Mouse (Mus musculus): ENCODE data around the gene Iffo2. TPM values are rescaled to one million over a fixed set of nuclear protein-coding genes. Genes with fewer than 3 reads are reported as not detected.

Gene Iffo2
- polyA plus RNA-seq, 1 experiment from 2014 or later = 2.2 TPM

DNA sequence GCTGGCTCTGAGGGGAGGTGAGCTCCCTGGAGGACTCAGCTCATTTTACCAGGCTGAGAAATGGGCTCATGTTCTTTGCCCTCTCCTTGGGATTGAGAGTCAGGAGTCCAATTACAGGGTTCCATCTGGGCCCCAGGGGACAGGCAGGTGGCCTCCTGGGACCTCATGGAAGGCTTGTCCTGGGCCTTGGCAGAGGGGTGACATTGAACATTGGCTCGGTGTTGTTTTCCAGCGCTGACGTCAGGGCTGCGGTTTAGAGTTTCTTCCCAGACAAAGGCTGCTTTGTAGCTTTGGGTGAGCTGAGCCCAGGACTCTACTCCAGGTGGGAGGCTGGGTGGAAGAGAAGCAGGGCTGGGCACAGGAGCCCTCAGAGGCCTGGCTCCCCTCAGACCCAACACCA is 57.4 kb downstream of the Iffo2 start:
- Histone ChIP-seq H3K27ac (ENCODE audit: low read depth, low read length) (no peak overlapping the region), H3K4me2 (no peak overlapping the region), H3K9me3 (ENCODE audit: control insufficient read depth, low read length) (no peaks in the 10 kb centered on the region), H3K36me3 (ENCODE audit: control insufficient read depth, insufficient read depth, low read length) (no peaks in the 10 kb centered on the region), H3K9ac (ENCODE audit: low read depth, low read length) (no peak overlapping the region), H3K4me3 (ENCODE audit: low read depth, low read length) (no peak overlapping the region), H3K4me1 (replicated peaks; ENCODE audit: control insufficient read depth, insufficient read depth, low read length) (peaks cover 36% of the 10 kb centered on the region), H3K27me3 (replicated peaks; ENCODE audit: control insufficient read depth, insufficient read depth, low read length) (no peaks in the 10 kb centered on the region)
- no peak for ATAC-seq (replicated peaks; ENCODE audit: low FRiP score)
- DNase-seq (ENCODE audit: low spot score) = no peak
- 90% methylated on average over 4 of the region's 4 CpGs for WGBS

DNA sequence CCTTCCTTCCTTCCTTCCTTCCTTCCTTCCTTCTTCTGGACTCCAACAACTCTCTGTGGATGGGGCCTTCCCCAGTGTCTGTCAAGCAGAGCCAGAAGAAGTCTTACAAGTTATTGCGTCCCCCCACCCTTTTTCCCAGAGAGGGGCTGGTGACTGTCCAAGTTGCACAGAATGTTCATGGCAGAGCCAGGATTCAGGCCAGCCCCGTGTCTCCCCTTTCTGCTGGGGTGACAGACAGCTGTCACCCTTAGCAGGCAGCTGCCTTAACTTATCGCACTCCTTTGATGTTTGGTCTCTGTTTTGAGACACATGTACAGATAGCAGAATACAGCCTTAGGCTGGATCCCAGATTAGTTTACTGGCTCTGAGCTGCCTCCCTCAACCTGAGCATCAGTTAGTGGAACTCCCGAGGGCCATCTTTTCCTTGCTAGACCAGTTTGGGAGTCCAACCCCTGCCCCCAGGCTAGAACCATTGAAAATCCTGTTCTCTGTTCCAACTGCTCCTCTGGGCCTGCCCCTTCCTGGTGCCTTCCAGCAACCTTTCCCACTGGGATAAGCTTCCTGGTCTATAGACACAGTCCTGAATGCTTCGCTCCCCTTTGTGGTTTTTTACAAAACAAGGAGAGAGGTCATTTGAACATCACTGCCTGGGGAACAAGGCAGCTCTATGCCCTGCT is 59.1 kb downstream of the Iffo2 start:
- Histone ChIP-seq H3K27me3 (replicated peaks; ENCODE audit: control insufficient read depth, insufficient read depth, low read length) (no peaks in the 10 kb centered on the region), H3K36me3 (ENCODE audit: control insufficient read depth, insufficient read depth, low read length) (no peaks in the 10 kb centered on the region), H3K9me3 (ENCODE audit: control insufficient read depth, low read length) (no peaks in the 10 kb centered on the region), H3K9ac (ENCODE audit: low read depth, low read length) (no peak overlapping the region), H3K4me2 (no peak overlapping the region), H3K27ac (ENCODE audit: low read depth, low read length) (no peak overlapping the region), H3K4me1 (replicated peaks; ENCODE audit: control insufficient read depth, insufficient read depth, low read length) (peaks cover 26% of the 10 kb centered on the region), H3K4me3 (ENCODE audit: low read depth, low read length) (no peak overlapping the region)
- DNase-seq (ENCODE audit: low spot score) (no peak), ATAC-seq (replicated peaks; ENCODE audit: low FRiP score) (no peak)
- 68% methylated on average over 5 of the region's 5 CpGs for WGBS

DNA sequence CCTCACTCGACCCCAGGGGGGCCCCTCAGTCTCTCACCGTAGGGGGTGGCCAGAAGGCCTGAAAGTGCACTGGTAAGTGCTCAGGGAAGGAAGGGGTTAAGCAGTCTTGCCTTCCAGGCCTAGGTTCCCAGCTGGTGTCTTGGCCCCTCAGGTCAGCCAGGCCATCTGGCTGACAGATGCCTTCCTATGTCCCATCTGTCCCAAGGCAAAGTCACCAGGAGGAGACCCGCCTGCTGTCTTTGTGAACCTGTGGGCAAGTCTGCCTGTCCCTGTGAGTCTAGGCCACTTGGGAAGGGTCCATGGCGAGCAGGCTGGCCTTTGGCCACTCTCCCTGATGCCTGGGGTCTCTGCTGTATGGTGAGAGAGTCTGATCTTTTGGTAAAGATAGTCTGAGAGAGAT is 60.1 kb downstream of the Iffo2 start:
- no peak for DNase-seq (ENCODE audit: low spot score)
- ATAC-seq (replicated peaks; ENCODE audit: low FRiP score) = no peak
- H3K27ac ChIP-seq (ENCODE audit: low read depth, low read length) = no peak overlapping the region
- 61% methylated on average over 4 of the region's 4 CpGs for WGBS
- no peak overlapping the region for H3K4me3 ChIP-seq (ENCODE audit: low read depth, low read length)
- no peaks in the 10 kb centered on the region for H3K27me3 ChIP-seq (replicated peaks; ENCODE audit: control insufficient read depth, insufficient read depth, low read length)
- no peak overlapping the region for H3K9ac ChIP-seq (ENCODE audit: low read depth, low read length)
- H3K9me3 ChIP-seq (ENCODE audit: control insufficient read depth, low read length) = no peaks in the 10 kb centered on the region
- H3K4me1 ChIP-seq (replicated peaks; ENCODE audit: control insufficient read depth, insufficient read depth, low read length) = peaks cover 21% of the 10 kb centered on the region
- H3K4me2 ChIP-seq = no peak overlapping the region
- H3K36me3 ChIP-seq (ENCODE audit: control insufficient read depth, insufficient read depth, low read length) = no peaks in the 10 kb centered on the region

DNA sequence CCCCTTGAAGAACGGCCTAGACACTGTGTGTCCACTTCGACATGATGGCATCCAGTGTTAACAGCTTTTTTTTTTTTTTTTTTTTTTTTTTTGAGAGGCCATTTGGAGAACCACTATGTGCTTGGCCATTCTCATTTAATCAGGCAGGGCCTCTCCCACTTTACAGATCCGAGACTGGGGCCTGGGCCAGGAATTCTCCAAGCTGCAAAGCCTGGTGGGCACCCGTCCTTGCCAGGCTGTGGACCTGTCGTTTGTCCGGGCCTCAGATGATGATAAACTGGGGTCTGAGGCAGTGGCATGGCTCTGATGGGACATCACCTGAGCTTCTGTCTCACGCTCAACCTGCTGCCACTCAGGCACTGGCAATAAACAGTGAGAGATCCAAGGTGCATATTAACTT is 62.5 kb downstream of the Iffo2 start:
- Histone ChIP-seq H3K4me1 (replicated peaks; ENCODE audit: control insufficient read depth, insufficient read depth, low read length) (peaks cover 26% of the 10 kb centered on the region), H3K9ac (ENCODE audit: low read depth, low read length) (no peak overlapping the region), H3K4me2 (no peak overlapping the region), H3K27ac (ENCODE audit: low read depth, low read length) (no peak overlapping the region), H3K9me3 (ENCODE audit: control insufficient read depth, low read length) (no peaks in the 10 kb centered on the region), H3K36me3 (ENCODE audit: control insufficient read depth, insufficient read depth, low read length) (no peaks in the 10 kb centered on the region), H3K27me3 (replicated peaks; ENCODE audit: control insufficient read depth, insufficient read depth, low read length) (peaks cover 5% of the 10 kb centered on the region; the same call in 1 of the 2 replicates), H3K4me3 (ENCODE audit: low read depth, low read length) (no peak overlapping the region)
- no peak for DNase-seq (ENCODE audit: low spot score)
- no peak for ATAC-seq (replicated peaks; ENCODE audit: low FRiP score)
- WGBS = 81% methylated on average over 7 of the region's 7 CpGs

DNA sequence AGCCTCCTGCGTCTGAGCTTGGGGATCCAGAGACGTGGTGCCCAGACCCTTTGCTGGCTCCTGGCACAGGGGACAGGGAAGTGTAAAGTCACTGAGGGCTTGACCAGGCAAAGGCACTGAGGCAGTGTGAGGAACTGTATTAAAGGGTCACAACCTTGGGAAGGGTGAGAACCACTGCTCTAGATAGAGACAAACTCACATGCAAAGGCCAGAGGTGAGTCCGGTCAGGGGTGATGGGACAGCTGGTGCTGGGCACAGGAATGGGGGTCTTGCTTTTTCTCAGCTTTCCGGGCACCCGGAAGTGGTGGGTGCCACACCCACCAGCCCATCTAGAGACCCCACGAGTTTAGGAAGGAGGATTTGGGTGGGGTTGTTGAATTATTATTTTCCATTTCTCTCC is 63.0 kb downstream of the Iffo2 start:
- Histone ChIP-seq H3K4me3 (ENCODE audit: low read depth, low read length) (no peak overlapping the region), H3K9ac (ENCODE audit: low read depth, low read length) (no peak overlapping the region), H3K4me2 (no peak overlapping the region), H3K4me1 (replicated peaks; ENCODE audit: control insufficient read depth, insufficient read depth, low read length) (peaks cover 31% of the 10 kb centered on the region), H3K9me3 (ENCODE audit: control insufficient read depth, low read length) (no peaks in the 10 kb centered on the region), H3K27ac (ENCODE audit: low read depth, low read length) (no peak overlapping the region), H3K27me3 (replicated peaks; ENCODE audit: control insufficient read depth, insufficient read depth, low read length) (peaks cover 7% of the 10 kb centered on the region; the same call in 1 of the 2 replicates), H3K36me3 (ENCODE audit: control insufficient read depth, insufficient read depth, low read length) (no peaks in the 10 kb centered on the region)
- WGBS = 72% methylated on average over 6 of the region's 6 CpGs
- DNase-seq (ENCODE audit: low spot score) = no peak
- ATAC-seq (replicated peaks; ENCODE audit: low FRiP score) = no peak

DNA sequence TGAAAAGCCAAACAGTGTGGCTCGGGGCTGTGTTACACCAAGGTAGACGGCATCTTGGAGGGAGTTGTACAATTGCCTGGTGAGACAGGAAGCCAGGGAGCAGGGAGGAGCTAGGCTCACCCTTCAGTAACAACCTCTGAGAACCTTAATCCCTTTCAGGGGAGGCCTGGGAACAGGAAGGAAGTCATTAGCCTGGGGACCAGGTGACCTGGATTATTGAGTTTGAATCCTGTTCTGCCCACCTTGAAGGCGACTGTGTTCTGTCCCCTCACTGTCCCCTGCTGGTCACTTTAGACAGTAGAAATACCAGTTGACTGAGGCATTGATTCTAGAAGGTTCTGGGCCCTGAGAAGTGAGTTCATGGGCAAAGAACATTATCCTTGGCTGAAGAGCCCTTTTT is 63.7 kb downstream of the Iffo2 start:
- Histone ChIP-seq H3K27ac (ENCODE audit: low read depth, low read length) (no peak overlapping the region), H3K27me3 (replicated peaks; ENCODE audit: control insufficient read depth, insufficient read depth, low read length) (peaks cover 7% of the 10 kb centered on the region), H3K4me3 (ENCODE audit: low read depth, low read length) (no peak overlapping the region), H3K9ac (ENCODE audit: low read depth, low read length) (no peak overlapping the region), H3K4me1 (replicated peaks; ENCODE audit: control insufficient read depth, insufficient read depth, low read length) (peaks cover 38% of the 10 kb centered on the region), H3K4me2 (no peak overlapping the region), H3K9me3 (ENCODE audit: control insufficient read depth, low read length) (no peaks in the 10 kb centered on the region), H3K36me3 (ENCODE audit: control insufficient read depth, insufficient read depth, low read length) (no peaks in the 10 kb centered on the region)
- DNase-seq (ENCODE audit: low spot score) (no peak), ATAC-seq (replicated peaks; ENCODE audit: low FRiP score) (no peak)
- 60% methylated on average over 3 of the region's 3 CpGs for WGBS

DNA sequence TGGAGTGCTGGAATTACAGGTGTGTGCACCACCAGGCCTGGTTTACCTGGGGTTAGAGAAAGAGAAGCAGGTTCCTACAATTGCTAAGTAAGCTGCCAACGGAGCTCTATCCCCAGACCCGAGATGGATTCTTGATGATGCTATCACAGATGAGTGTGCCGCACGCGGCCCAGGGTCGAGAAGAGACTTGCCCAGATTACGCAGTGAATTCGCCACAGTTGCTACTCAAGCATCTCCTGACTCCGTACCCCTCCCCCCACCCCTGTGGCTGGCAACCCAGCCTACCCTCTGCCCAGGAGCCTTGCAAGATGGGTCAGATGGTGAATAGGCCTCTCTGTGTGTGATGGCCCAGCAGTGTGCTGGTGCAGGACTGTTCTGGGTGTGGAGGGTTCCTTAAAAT is 66.4 kb downstream of the Iffo2 start:
- WGBS = 36% methylated on average over 9 of the region's 9 CpGs

DNA sequence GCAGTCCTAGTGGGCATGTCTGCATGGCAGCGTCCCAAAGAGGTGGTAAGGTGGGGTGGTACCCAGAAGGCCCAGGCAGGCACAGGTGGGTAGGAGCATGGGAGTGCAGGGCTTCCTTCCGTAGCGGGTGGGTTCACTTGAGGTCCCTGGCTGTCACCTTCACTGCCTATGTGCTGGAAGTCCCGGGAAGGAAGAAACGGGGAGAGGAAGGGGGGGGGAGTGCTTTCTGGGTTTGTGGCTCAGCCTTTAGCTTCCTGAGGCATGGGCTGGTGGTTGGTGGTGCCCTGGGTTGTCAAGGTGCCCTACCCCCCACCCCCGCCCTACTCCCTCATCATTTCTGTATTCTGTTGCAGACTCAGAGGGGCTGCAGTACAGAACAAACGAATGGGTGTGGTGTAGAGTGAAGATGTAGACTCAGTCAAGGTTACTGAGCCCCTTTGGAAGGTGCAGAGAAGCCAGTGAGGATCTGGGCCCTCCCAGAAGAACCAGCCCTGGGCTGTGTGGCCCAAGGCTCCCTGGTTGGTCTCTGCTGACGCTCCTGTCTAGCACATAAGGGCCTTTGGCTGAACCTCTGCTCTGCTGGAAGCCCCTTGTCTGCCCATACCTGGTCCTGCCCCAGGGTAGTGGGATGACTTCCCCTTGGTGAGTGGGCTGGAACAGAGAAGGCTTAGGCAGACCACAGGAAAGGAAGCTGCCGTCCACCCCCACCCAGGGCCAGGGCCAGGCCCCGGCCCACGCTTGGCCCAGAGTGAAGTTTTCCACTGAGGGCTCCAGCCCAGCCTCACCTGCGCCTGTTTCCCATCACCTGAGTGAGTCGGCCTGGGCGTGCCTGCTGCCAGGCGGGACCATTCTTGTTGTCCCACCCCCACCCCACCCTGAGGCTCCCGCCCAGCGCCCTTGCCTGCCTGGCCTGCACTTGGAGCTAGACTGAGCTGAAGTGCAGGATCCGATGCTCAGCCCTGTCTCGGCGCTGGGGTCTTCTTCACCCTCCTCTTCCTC is 67.2 kb downstream of the Iffo2 start:
- H3K4me2 ChIP-seq = peak overlapping the region; percentile 53; the same call in 1 of the 2 replicates
- H3K9ac ChIP-seq (ENCODE audit: low read depth, low read length) = peak overlapping the region; percentile 3; the same call in 1 of the 2 replicates
- H3K4me1 ChIP-seq (replicated peaks; ENCODE audit: control insufficient read depth, insufficient read depth, low read length) = peaks cover 64% of the 10 kb centered on the region
- H3K4me3 ChIP-seq (ENCODE audit: low read depth, low read length) = no peak overlapping the region
- ATAC-seq (replicated peaks; ENCODE audit: low FRiP score) = no peak
- H3K36me3 ChIP-seq (ENCODE audit: control insufficient read depth, insufficient read depth, low read length) = no peaks in the 10 kb centered on the region
- H3K27me3 ChIP-seq (replicated peaks; ENCODE audit: control insufficient read depth, insufficient read depth, low read length) = peaks cover 7% of the 10 kb centered on the region
- peak overlapping the region; percentile 86 for H3K27ac ChIP-seq (ENCODE audit: low read depth, low read length)
- no peaks in the 10 kb centered on the region for H3K9me3 ChIP-seq (ENCODE audit: control insufficient read depth, low read length)
- no peak for DNase-seq (ENCODE audit: low spot score)
- WGBS = 30% methylated on average over 20 of the region's 20 CpGs

More for the DNA sequence above, 66.4 kb downstream of the Iffo2 start:
- Histone ChIP-seq H3K4me2 (no peak overlapping the region), H3K4me3 (ENCODE audit: low read depth, low read length) (no peak overlapping the region), H3K9me3 (ENCODE audit: control insufficient read depth, low read length) (no peaks in the 10 kb centered on the region), H3K27me3 (replicated peaks; ENCODE audit: control insufficient read depth, insufficient read depth, low read length) (peaks cover 7% of the 10 kb centered on the region), H3K36me3 (ENCODE audit: control insufficient read depth, insufficient read depth, low read length) (no peaks in the 10 kb centered on the region), H3K9ac (ENCODE audit: low read depth, low read length) (no peak overlapping the region), H3K27ac (ENCODE audit: low read depth, low read length) (no peak overlapping the region), H3K4me1 (replicated peaks; ENCODE audit: control insufficient read depth, insufficient read depth, low read length) (peaks cover 58% of the 10 kb centered on the region)
- DNase-seq (ENCODE audit: low spot score) = no peak
- ATAC-seq (replicated peaks; ENCODE audit: low FRiP score) = no peak

Data from liver, embryonic 11.5 days (tissue).